Mouse (Mus musculus): ENCODE measurements around the gene Mum1. TPM values are rescaled to one million over a fixed set of nuclear protein-coding genes. Genes with fewer than 3 reads are reported as not detected.
"Not testable (repeated sequence)": the region's sequence is repeated elsewhere in the genome, so short reads cannot be mapped to it uniquely, and the experiment has no call there.

Gene Mum1
- total RNA-seq, 2 experiments from 2014 or later, result 17.0 to 21.0 TPM

- DNase-seq, result no peak
- intact Hi-C loops (cut with DNase I), result no loop called here
Observed at GRCm38 (mm10) chr10:80204055-80204454, 22.2 kb upstream of the Mum1 start.

DNA sequence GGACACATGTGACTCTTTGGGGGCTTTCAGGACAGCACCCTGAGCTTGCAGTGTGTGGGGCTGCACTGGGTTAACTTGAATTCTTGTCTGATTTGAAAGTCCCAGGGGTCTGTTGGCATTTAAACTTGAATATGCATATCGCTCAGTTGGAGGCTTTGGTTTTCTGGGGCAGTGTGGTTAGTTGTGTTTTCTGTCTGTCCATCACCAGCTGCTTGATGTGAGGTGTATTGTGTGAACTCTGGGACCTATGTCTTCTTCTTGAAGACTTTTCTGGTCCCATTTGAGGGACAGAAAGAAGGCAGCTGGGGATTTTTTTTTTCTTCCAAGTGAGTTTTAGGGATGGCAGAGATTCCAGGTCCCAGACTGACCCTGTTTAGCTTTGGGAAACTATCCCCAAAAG, 19.0 kb upstream of the Mum1 start:
- intact Hi-C loops (cut with DNase I), result no loop called here
- no peak for DNase-seq

- no peak for DNase-seq
- intact Hi-C loops (cut with DNase I), result no loop called here
Observed at GRCm38 (mm10) chr10:80207676-80208075, 18.6 kb upstream of the Mum1 start.

GRCm38 (mm10) chr10:80208248-80208647, 18.0 kb upstream of the Mum1 start:
- DNase-seq, result no peak
- intact Hi-C loops (cut with DNase I), result no loop called here

GRCm38 (mm10) chr10:80208841-80209371, 17.3 kb upstream of the Mum1 start:
- intact Hi-C loops (cut with DNase I), result no loop called here
- DNase-seq, result no peak

- intact Hi-C loops (cut with DNase I); DNase-seq: not testable (repeated sequence)
Observed at GRCm38 (mm10) chr10:80211547-80212103, 14.6 kb upstream of the Mum1 start.

DNA sequence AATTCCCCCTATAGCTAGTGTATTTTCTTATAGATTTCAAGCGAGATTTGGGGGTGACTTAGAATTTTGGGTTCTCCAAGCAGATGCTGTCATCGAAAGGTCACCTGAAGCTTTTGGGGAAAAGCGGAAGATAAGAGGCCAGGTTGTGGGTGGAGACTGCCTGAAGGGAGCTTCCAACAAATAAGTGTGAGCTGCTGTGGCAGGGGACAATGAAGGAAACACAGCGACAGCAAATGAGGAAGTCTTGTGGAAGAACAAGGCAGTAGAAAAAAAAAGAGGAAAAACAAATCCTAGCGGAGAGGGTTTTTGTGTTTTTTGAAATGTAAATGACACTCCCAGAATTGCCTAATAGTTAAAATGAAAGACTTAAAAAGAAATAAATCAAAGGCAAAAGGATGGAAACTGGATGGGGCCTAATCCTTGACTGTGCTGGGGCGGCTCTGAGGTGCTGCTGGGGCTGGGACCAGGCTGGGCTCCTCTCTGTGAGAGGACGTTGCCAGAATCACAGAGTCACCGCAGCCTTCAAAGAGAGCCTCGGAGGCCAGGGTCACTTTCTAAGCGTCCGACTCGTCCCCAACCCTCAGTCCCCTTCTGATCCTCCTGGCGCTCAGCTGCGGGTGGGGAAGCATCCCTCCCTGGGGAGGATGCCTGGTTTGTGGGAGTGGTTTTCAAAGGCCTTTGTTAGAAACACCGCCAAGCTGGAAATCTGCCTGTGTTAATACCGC, 11.0 kb upstream of the Mum1 start:
- intact Hi-C loops (cut with DNase I), result no loop called here
- DNase-seq, result no peak

DNA sequence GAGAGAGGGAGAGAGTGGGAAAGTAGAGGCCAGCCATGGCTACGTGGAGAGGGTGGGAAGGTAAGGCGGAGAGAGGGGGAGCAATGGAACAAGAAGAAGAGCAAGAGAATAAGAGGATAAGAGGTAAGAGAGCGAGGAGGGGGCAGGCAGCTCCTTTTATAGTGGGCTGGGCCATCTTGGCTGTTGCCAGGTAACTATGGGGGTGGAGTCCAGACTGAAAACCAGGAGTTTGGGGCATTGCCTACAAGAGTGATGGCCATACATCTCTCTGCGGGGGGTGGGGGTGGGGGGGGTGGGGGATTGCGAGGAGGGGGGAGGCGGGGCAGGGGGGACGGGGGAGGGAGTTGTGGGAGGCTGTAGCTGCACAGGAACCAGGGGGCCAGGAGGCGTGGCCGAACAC, 5.6 kb upstream of the Mum1 start:
- DNase-seq, result no peak
- intact Hi-C loops (cut with DNase I), result no loop called here

DNA sequence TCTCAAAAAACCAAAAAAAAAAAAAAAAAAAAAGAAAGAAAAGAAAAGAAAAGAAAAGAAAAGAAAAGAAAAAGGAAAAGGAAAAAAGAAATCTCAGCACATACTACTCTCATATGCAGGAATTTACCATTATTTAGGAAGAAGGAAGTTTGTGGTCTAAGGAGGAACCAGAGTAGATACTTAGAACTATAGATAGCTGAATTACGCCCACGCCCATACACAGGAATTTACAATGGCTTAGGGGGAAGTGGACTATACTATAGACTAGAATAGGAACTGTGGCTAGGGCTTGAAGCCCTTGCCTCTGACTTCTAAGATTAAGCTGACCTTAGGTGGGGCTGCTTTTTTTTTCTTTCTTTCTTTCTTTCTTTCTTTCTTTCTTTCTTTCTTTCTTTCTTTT, 3.1 kb upstream of the Mum1 start:
- DNase-seq; intact Hi-C loops (cut with DNase I): not testable (repeated sequence)

GRCm38 (mm10) chr10:80226071-80226415, 191 bp upstream of the Mum1 start:
- DNase-seq, result no peak
- intact Hi-C loops (cut with DNase I), result loop anchor here (2.0 kb wide), 1 partner anchor 23 kb away; the partner anchor contains the start of gene Ndufs7

DNA sequence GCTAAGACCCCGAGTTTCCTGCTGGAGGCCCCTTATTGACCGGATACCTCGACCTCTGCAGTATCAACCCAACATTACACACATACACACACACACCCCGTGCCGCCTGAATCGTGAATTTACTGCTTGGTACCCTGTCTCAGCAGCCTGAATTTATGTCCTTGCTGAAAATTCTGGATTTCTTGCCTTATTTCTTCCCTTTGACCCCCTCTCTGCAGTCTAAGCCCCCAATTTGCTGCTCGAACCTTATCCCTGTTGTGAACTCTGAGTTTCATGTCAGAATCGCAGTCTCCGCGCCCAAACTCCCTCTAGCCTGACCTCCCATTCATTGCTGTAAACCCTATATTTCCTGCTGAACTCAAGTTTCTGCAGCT, 919 bp downstream of the Mum1 start:
- no peak for DNase-seq
- intact Hi-C loops (cut with DNase I), result loop anchor here (2.0 kb wide), 1 partner anchor 22 kb away; the partner anchor contains the start of gene Ndufs7

DNA sequence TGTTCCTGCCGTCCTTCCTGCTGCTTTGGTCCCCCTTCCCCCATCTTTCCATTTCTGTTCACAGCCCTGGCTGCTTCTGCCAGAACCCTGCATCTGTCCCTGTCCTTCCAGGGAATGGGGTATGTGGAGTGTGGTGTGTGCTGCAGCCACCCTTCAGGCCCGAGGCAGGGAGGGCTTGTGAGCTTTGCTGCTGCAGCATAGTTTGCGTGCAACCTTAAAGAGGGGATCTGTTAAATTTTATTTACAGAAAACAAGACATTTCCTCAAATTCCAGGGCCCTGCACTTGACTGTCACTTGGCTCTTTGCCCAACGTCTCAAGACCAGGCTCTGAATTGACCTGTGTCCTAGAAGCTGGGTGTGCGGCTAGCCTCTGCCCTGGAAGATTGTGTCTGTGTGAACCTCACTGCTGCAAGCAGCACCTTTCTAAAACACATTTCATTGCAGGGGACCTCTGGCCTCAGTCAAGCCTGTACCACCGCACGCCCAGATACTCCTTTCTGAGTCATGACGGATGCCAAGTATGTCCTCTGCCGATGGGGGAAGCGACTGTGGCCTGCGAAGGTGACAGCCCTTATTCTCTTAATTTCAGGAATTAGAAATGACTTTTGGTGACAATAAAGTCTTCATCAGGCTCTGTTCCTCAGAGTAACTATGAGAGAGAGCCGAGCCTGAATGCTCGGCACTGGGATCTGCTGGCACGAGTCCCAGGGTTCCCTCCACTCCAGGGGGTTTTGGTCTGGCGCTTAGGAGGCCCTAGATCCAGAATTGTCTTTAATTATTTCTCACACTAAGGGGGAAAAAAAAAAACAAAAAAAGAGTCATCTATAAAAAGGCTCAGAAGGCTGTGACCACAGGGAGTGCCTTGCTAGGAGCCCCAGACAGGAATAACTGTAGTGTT, 1.9 kb downstream of the Mum1 start:
- intact Hi-C loops (cut with DNase I), result loop anchor here (2.0 kb wide), 1 partner anchor 21 kb away; the partner anchor contains the start of gene Ndufs7
- no peak for DNase-seq

GRCm38 (mm10) chr10:80236145-80236825, 10.1 kb downstream of the Mum1 start:
- intact Hi-C loops (cut with DNase I), result no loop called here
- DNase-seq, result no peak

- intact Hi-C loops (cut with DNase I), result no loop called here
- DNase-seq, result no peak
Observed at GRCm38 (mm10) chr10:80237020-80237419, 10.8 kb downstream of the Mum1 start.

DNA sequence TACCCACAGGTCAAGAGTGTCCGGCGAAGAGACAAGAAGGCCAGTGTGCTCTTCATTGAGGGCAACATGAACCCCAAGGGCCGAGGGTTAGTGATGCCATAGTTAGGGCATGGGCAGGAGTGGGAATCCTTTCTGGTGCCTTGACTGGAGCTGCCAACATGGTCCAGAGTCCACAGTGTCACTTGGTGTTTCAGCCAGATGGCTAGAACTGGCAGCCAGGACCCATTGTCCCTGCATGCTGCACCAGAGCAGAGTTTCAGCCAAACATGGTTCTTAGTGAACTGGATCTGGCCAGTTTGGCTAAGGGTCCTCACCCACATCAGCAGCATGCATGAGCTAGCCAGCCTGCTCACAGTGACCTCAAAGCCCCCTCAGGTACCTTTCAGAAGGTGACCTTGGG, 12.1 kb downstream of the Mum1 start:
- no peak for DNase-seq
- intact Hi-C loops (cut with DNase I), result no loop called here

DNA sequence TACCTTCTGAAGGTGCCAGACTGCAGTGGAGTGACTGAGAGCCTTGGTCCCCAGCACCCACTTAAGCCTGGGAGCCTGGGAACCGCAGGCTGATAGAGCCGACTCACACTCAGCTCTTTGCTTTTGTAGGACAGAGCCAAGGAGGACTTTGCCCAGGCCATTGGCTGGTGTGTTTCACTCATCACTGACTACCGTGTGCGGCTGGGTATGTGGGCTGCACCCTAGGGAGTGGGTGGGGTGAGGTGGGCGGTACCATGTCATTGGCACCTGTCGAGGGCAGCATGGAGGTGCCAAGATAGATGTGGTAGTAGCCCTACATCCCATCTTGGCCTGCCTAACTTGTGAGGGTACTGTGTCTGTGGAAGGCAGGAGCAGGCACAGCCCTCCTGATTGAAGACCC, 13.6 kb downstream of the Mum1 start:
- DNase-seq, result no peak
- intact Hi-C loops (cut with DNase I), result loop anchor here (10.0 kb wide), 1 partner anchor 275 kb away; the partner anchor contains the start of gene Wdr18

- intact Hi-C loops (cut with DNase I), result loop anchor here (10.0 kb wide), 1 partner anchor 277 kb away; the partner anchor contains the start of gene Wdr18
- no peak for DNase-seq
Observed at GRCm38 (mm10) chr10:80242088-80242487, 15.9 kb downstream of the Mum1 start.

GRCm38 (mm10) chr10:80242607-80243006, 16.4 kb downstream of the Mum1 start:
- DNase-seq, result no peak
- intact Hi-C loops (cut with DNase I), result loop anchor here (10.0 kb wide), 1 partner anchor 278 kb away; the partner anchor contains the start of gene Wdr18

- intact Hi-C loops (cut with DNase I), result loop anchor here (1.0 to 10.0 kb wide), 3 partner anchors 46 to 280 kb away; partner anchors contain the start of gene Wdr18
- peak; percentile 36 to 50 for DNase-seq
Observed at GRCm38 (mm10) chr10:80244791-80245399, 18.7 kb downstream of the Mum1 start.

DNA sequence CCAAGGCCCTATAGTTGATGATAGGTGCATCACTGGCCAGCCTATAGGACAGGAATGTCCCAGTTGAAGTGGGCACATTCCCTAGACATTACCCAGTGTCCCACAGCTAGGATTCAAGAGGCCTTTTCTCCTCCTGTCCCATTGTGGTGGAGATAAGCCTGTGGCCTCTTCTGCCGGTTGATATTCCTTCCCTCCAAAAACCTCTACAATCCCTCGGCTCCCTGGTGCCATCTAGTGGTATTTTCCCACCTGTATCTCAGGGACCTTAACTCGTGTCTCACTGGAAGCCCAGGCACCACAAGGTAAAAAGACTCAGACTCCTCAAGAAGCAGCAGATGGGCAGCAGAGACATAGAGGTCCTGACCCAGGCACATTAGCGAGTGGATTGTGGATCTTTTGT, 19.4 kb downstream of the Mum1 start:
- intact Hi-C loops (cut with DNase I), result loop anchor here (1.0 to 10.0 kb wide), 3 partner anchors 46 to 281 kb away; partner anchors contain the start of gene Wdr18
- peak; percentile 76 to 88 for DNase-seq

Measured in heart, postnatal 14 days (tissue).